ENCODE assay signal across 8 mouse cellular contexts in genomic region chr12:87443115-87443699, GRCm38 (mm10). TPM values are rescaled to one million over a fixed set of nuclear protein-coding genes. Genes with fewer than 3 reads are reported as not detected.
A peak's percentile ranks its signal among the peaks of the same experiment; 100 is the strongest.
DNase-seq lines count a peak whose midpoint lies in the region; ATAC-seq and TF ChIP-seq lines count a peak whose summit lies in the region.

No protein-coding gene starts in this region.

- H3K4me3 ChIP-seq in lung, adult 2 months (replicated peaks; ENCODE audit: extremely low read depth, low read depth, low read length) = peak overlapping the region; percentile 74
- H3K4me3 ChIP-seq in hindbrain, embryonic 15.5 days = peak overlapping the region; percentile 99
- H3K4me3 ChIP-seq in midbrain, embryonic 15.5 days = peak overlapping the region; percentile 100

- no peak for TF ChIP-seq POLR2A in lung, adult 2 months (IDR thresholded peaks at IDR 0.05; ENCODE audit: borderline replicate concordance, extremely low read depth, low read depth, low read length)

- peak overlapping the region; percentile 92 for H3K9ac ChIP-seq in hindbrain, embryonic 15.5 days
- peak overlapping the region; percentile 97 for H3K9ac ChIP-seq in midbrain, embryonic 15.5 days

- H3K36me3 ChIP-seq in hindbrain, embryonic 15.5 days = peaks cover 35% of the 10 kb centered on the region
- peaks cover 27% of the 10 kb centered on the region for H3K36me3 ChIP-seq in midbrain, embryonic 15.5 days (replicated peaks)

- H3K9me3 ChIP-seq in hindbrain, embryonic 15.5 days = no peaks in the 10 kb centered on the region
- H3K9me3 ChIP-seq in midbrain, embryonic 15.5 days = no peaks in the 10 kb centered on the region

- under 1% methylated on average over 33 of the region's 33 CpGs for WGBS in lung, adult 2 months
- WGBS in hindbrain, embryonic 15.5 days = under 1% methylated on average over 33 of the region's 33 CpGs
- WGBS in midbrain, embryonic 15.5 days = under 1% methylated on average over 33 of the region's 33 CpGs

- ATAC-seq in hindbrain, embryonic 15.5 days (ENCODE audit: low FRiP score, low read depth) = peak; percentile 92
- peak; percentile 90 for ATAC-seq in midbrain, embryonic 15.5 days (replicated peaks)

- peak overlapping the region; percentile 87 for H3K4me2 ChIP-seq in hindbrain, embryonic 15.5 days
- peak overlapping the region; percentile 63 for H3K4me2 ChIP-seq in midbrain, embryonic 15.5 days

- peaks cover 12% of the 10 kb centered on the region for H3K4me1 ChIP-seq in lung, adult 2 months (ENCODE audit: control insufficient read depth, insufficient read depth, low read length)
- peaks cover 26% of the 10 kb centered on the region for H3K4me1 ChIP-seq in hindbrain, embryonic 15.5 days (replicated peaks)
- peaks cover 23% of the 10 kb centered on the region for H3K4me1 ChIP-seq in midbrain, embryonic 15.5 days

- H3K27ac ChIP-seq in hindbrain, embryonic 15.5 days (replicated peaks) = peak overlapping the region; percentile 93
- peak overlapping the region; percentile 90 for H3K27ac ChIP-seq in midbrain, embryonic 15.5 days

- no peaks in the 10 kb centered on the region for H3K27me3 ChIP-seq in hindbrain, embryonic 15.5 days
- no peaks in the 10 kb centered on the region for H3K27me3 ChIP-seq in midbrain, embryonic 15.5 days (replicated peaks)

- DNase-seq in lung, adult 2 months = no peak
- DNase-seq in lung, postnatal 14 days = no peak
- peak; percentile 63 for DNase-seq in embryo, embryonic 10.5 days (ENCODE audit: low spot score)
- DNase-seq in cerebellum, adult 18-20 months = no peak
- no peak for DNase-seq in cerebellum, adult 9-11 months
- DNase-seq in T-cell, adult 2 months (ENCODE audit: low spot score) = no peak

- TF ChIP-seq CTCF in lung, adult 2 months (IDR thresholded peaks at IDR 0.05; ENCODE audit: insufficient read depth, low read length) = no peak

RNA-seq across cellular contexts. Expression of gene Slirp, which starts 0.5 kb away (rescaled TPM):
- 8.4 and 11.3 TPM in 2 replicates for polyA plus RNA-seq in lung, adult 2 months (2012; rRNA removed)
- 242 and 258 TPM in 2 replicates for polyA plus RNA-seq in hindbrain, embryonic 15.5 days (2015; fragmentation: Nextera tagmentation; extraction: Ambion mirVana)
- polyA plus RNA-seq in midbrain, embryonic 15.5 days (2015; fragmentation: Nextera tagmentation; extraction: Ambion mirVana) = 222 and 229 TPM in 2 replicates

RNA-seq across cellular contexts. Expression of gene Alkbh1, which starts 0.6 kb away (rescaled TPM):
- 10.2 and 10.8 TPM in 2 replicates for polyA plus RNA-seq in lung, adult 2 months (2012; rRNA removed)
- 36.6 and 37.5 TPM in 2 replicates for polyA plus RNA-seq in hindbrain, embryonic 15.5 days (2015; fragmentation: Nextera tagmentation; extraction: Ambion mirVana)
- 39.0 and 47.3 TPM in 2 replicates for polyA plus RNA-seq in midbrain, embryonic 15.5 days (2015; fragmentation: Nextera tagmentation; extraction: Ambion mirVana)

RNA-seq across cellular contexts. Expression of gene Snw1, which starts 28.9 kb away (rescaled TPM):
- 7.0 and 11.0 TPM in 2 replicates for polyA plus RNA-seq in lung, adult 2 months (2012; rRNA removed)
- polyA plus RNA-seq in hindbrain, embryonic 15.5 days (2015; fragmentation: Nextera tagmentation; extraction: Ambion mirVana) = 93.4 and 103 TPM in 2 replicates
- polyA plus RNA-seq in midbrain, embryonic 15.5 days (2015; fragmentation: Nextera tagmentation; extraction: Ambion mirVana) = 103 and 106 TPM in 2 replicates

RNA-seq across cellular contexts. Expression of gene Gm5788, which starts 51.3 kb away (rescaled TPM):
- polyA plus RNA-seq in lung, adult 2 months (2012; rRNA removed) = not detected in 2 replicates
- not detected in 2 replicates for polyA plus RNA-seq in hindbrain, embryonic 15.5 days (2015; fragmentation: Nextera tagmentation; extraction: Ambion mirVana)
- not detected in 2 replicates for polyA plus RNA-seq in midbrain, embryonic 15.5 days (2015; fragmentation: Nextera tagmentation; extraction: Ambion mirVana)

RNA-seq across cellular contexts. Expression of gene Sptlc2, which starts 55.1 kb away (rescaled TPM):
- 18.6 and 35.0 TPM in 2 replicates for polyA plus RNA-seq in lung, adult 2 months (2012; rRNA removed)
- polyA plus RNA-seq in hindbrain, embryonic 15.5 days (2015; fragmentation: Nextera tagmentation; extraction: Ambion mirVana) = 57.6 and 63.6 TPM in 2 replicates
- polyA plus RNA-seq in midbrain, embryonic 15.5 days (2015; fragmentation: Nextera tagmentation; extraction: Ambion mirVana) = 59.4 and 68.5 TPM in 2 replicates

Comparison
In these comparisons a context has a peak if more than half of its experiments do, and no peak if none do; other contexts are left out.
1. RNA of gene Slirp, which starts 0.5 kb away (polyA plus RNA-seq): 242 to 258 TPM in hindbrain, embryonic 15.5 days and 222 to 229 TPM in midbrain, embryonic 15.5 days; 8.4 to 11.3 TPM in lung, adult 2 months; every median in the first group is over 10 times any median in the second.
2. Peak in every context shown above with its lines, with median percentiles within 50 percentile points of each other: H3K4me3 ChIP-seq.